Mouse (Mus musculus): ENCODE measurements around the gene Fam19a4.

The Fam19a4 gene

GRCm38 (mm10) chr6:97059599-97059998 is 614 bp downstream of the Fam19a4 start:
- H3K9me3 ChIP-seq (ENCODE audit: low read length): no peaks in the 10 kb centered on the region

GRCm38 (mm10) chr6:97052196-97052770 is 7.9 kb downstream of the Fam19a4 start:
- TF ChIP-seq NANOG (IDR thresholded peaks at IDR 0.05; ENCODE audit: borderline replicate concordance, low read length): no peak
- no peak for TF ChIP-seq CTCF (conservative IDR thresholded peaks at IDR 0.05; ENCODE audit: low read length)
- TF ChIP-seq POU5F1 (IDR thresholded peaks at IDR 0.05; ENCODE audit: borderline replicate concordance, low read length): no peak
- Histone ChIP-seq H3K36me3 (ENCODE audit: insufficient read depth, low read length) (no peaks in the 10 kb centered on the region), H3K4me3 (replicated peaks; ENCODE audit: low read length) (no peak overlapping the region), H3K4me1 (replicated peaks; ENCODE audit: low read depth, low read length) (peaks cover 31% of the 10 kb centered on the region), H3K9me3 (ENCODE audit: low read length) (no peaks in the 10 kb centered on the region), H3K27me3 (ENCODE audit: insufficient read depth, low read length) (peaks cover 16% of the 10 kb centered on the region)

More at GRCm38 (mm10) chr6:97059599-97059998, 614 bp downstream of the Fam19a4 start:
- peaks cover 32% of the 10 kb centered on the region for H3K27me3 ChIP-seq (ENCODE audit: insufficient read depth, low read length)
- peak overlapping the region; percentile 80 for H3K4me3 ChIP-seq (replicated peaks; ENCODE audit: low read length)
- TF ChIP-seq NANOG (IDR thresholded peaks at IDR 0.05; ENCODE audit: borderline replicate concordance, low read length) (no peak), POU5F1 (IDR thresholded peaks at IDR 0.05; ENCODE audit: borderline replicate concordance, low read length) (no peak), CTCF (conservative IDR thresholded peaks at IDR 0.05; ENCODE audit: low read length) (no peak)
- no peaks in the 10 kb centered on the region for H3K36me3 ChIP-seq (ENCODE audit: insufficient read depth, low read length)
- H3K4me1 ChIP-seq (replicated peaks; ENCODE audit: low read depth, low read length): peaks cover 60% of the 10 kb centered on the region

- peak; percentile 92 for TF ChIP-seq NANOG (IDR thresholded peaks at IDR 0.05; ENCODE audit: borderline replicate concordance, low read length)
- TF ChIP-seq CTCF (conservative IDR thresholded peaks at IDR 0.05; ENCODE audit: low read length): no peak
- Histone ChIP-seq H3K9me3 (ENCODE audit: low read length) (no peaks in the 10 kb centered on the region), H3K36me3 (ENCODE audit: insufficient read depth, low read length) (no peaks in the 10 kb centered on the region), H3K4me3 (replicated peaks; ENCODE audit: low read length) (no peak overlapping the region), H3K4me1 (replicated peaks; ENCODE audit: low read depth, low read length) (peaks cover 59% of the 10 kb centered on the region), H3K27me3 (ENCODE audit: insufficient read depth, low read length) (peaks cover 11% of the 10 kb centered on the region; the same call in 1 of the 2 replicates)
These were observed 11.8 kb downstream of the Fam19a4 start for GRCm38 (mm10) chr6:97048403-97048802.

GRCm38 (mm10) chr6:97046541-97046940 is 13.7 kb downstream of the Fam19a4 start:
- no peaks in the 10 kb centered on the region for H3K9me3 ChIP-seq (ENCODE audit: low read length)
- H3K4me3 ChIP-seq (replicated peaks; ENCODE audit: low read length): 0 out of 2 replicates have a peak overlapping the region, but pooled peaks have one; percentile 37
- H3K36me3 ChIP-seq (ENCODE audit: insufficient read depth, low read length): no peaks in the 10 kb centered on the region
- H3K4me1 ChIP-seq (replicated peaks; ENCODE audit: low read depth, low read length): peaks cover 58% of the 10 kb centered on the region
- TF ChIP-seq POU5F1 (IDR thresholded peaks at IDR 0.05; ENCODE audit: borderline replicate concordance, low read length) (no peak), NANOG (IDR thresholded peaks at IDR 0.05; ENCODE audit: borderline replicate concordance, low read length) (no peak), CTCF (conservative IDR thresholded peaks at IDR 0.05; ENCODE audit: low read length) (no peak)
- H3K27me3 ChIP-seq (ENCODE audit: insufficient read depth, low read length): peaks cover 23% of the 10 kb centered on the region

GRCm38 (mm10) chr6:97027110-97027677 is 33.0 kb downstream of the Fam19a4 start:
- no peak overlapping the region for H3K4me3 ChIP-seq (replicated peaks; ENCODE audit: low read length)
- TF ChIP-seq CTCF (conservative IDR thresholded peaks at IDR 0.05; ENCODE audit: low read length): peak; percentile 55
- no peak for TF ChIP-seq POU5F1 (IDR thresholded peaks at IDR 0.05; ENCODE audit: borderline replicate concordance, low read length)
- no peak for TF ChIP-seq NANOG (IDR thresholded peaks at IDR 0.05; ENCODE audit: borderline replicate concordance, low read length)
- no peaks in the 10 kb centered on the region for H3K36me3 ChIP-seq (ENCODE audit: insufficient read depth, low read length)
- H3K9me3 ChIP-seq (ENCODE audit: low read length): no peaks in the 10 kb centered on the region
- no peaks in the 10 kb centered on the region for H3K27me3 ChIP-seq (ENCODE audit: insufficient read depth, low read length)
- peaks cover 14% of the 10 kb centered on the region for H3K4me1 ChIP-seq (replicated peaks; ENCODE audit: low read depth, low read length)

- Histone ChIP-seq H3K27me3 (ENCODE audit: insufficient read depth, low read length) (no peaks in the 10 kb centered on the region), H3K4me3 (replicated peaks; ENCODE audit: low read length) (no peak overlapping the region), H3K36me3 (ENCODE audit: insufficient read depth, low read length) (no peaks in the 10 kb centered on the region), H3K9me3 (ENCODE audit: low read length) (no peaks in the 10 kb centered on the region), H3K4me1 (replicated peaks; ENCODE audit: low read depth, low read length) (no peaks in the 10 kb centered on the region; the same call in 1 of the 2 replicates)
- TF ChIP-seq CTCF (conservative IDR thresholded peaks at IDR 0.05; ENCODE audit: low read length): no peak
- no peak for TF ChIP-seq POU5F1 (IDR thresholded peaks at IDR 0.05; ENCODE audit: borderline replicate concordance, low read length)
- TF ChIP-seq NANOG (IDR thresholded peaks at IDR 0.05; ENCODE audit: borderline replicate concordance, low read length): no peak
These were observed 40.9 kb downstream of the Fam19a4 start for GRCm38 (mm10) chr6:97019323-97019722.

GRCm38 (mm10) chr6:97016711-97017110 is 43.5 kb downstream of the Fam19a4 start:
- TF ChIP-seq CTCF (conservative IDR thresholded peaks at IDR 0.05; ENCODE audit: low read length): no peak
- TF ChIP-seq POU5F1 (IDR thresholded peaks at IDR 0.05; ENCODE audit: borderline replicate concordance, low read length): no peak
- TF ChIP-seq NANOG (IDR thresholded peaks at IDR 0.05; ENCODE audit: borderline replicate concordance, low read length): no peak
- H3K4me3 ChIP-seq (replicated peaks; ENCODE audit: low read length): no peak overlapping the region
- H3K9me3 ChIP-seq (ENCODE audit: low read length): no peaks in the 10 kb centered on the region
- H3K36me3 ChIP-seq (ENCODE audit: insufficient read depth, low read length): no peaks in the 10 kb centered on the region
- peaks cover 1% of the 10 kb centered on the region for H3K4me1 ChIP-seq (replicated peaks; ENCODE audit: low read depth, low read length)
- H3K27me3 ChIP-seq (ENCODE audit: insufficient read depth, low read length): 0 out of 2 replicates have a peak, but pooled peaks cover 3% of the 10 kb centered on the region

GRCm38 (mm10) chr6:97016018-97016417 is 44.2 kb downstream of the Fam19a4 start:
- H3K9me3 ChIP-seq (ENCODE audit: low read length): no peaks in the 10 kb centered on the region
- TF ChIP-seq NANOG (IDR thresholded peaks at IDR 0.05; ENCODE audit: borderline replicate concordance, low read length) (no peak), POU5F1 (IDR thresholded peaks at IDR 0.05; ENCODE audit: borderline replicate concordance, low read length) (no peak), CTCF (conservative IDR thresholded peaks at IDR 0.05; ENCODE audit: low read length) (no peak)
- H3K27me3 ChIP-seq (ENCODE audit: insufficient read depth, low read length): 0 out of 2 replicates have a peak, but pooled peaks cover 3% of the 10 kb centered on the region
- H3K4me1 ChIP-seq (replicated peaks; ENCODE audit: low read depth, low read length): peaks cover 6% of the 10 kb centered on the region
- H3K36me3 ChIP-seq (ENCODE audit: insufficient read depth, low read length): no peaks in the 10 kb centered on the region
- no peak overlapping the region for H3K4me3 ChIP-seq (replicated peaks; ENCODE audit: low read length)

All from E14TG2a.4 (cell line).